Mouse (Mus musculus) spleen, postnatal 4 days (tissue): ENCODE results near the gene Psme4.
A peak's percentile ranks its signal among the peaks of the same experiment; 100 is the strongest.
"Not testable (repeated sequence)": the region's sequence is repeated elsewhere in the genome, so short reads cannot be mapped to it uniquely, and the experiment has no call there.

ENCODE experiments used
- DNase-seq, 2 experiments: peaks; one replicate each; pipeline ENCODE4 v3.0.0; 2022; ENCODE audit warnings: low spot score in 2 of 2

Psme4 gene

DNA sequence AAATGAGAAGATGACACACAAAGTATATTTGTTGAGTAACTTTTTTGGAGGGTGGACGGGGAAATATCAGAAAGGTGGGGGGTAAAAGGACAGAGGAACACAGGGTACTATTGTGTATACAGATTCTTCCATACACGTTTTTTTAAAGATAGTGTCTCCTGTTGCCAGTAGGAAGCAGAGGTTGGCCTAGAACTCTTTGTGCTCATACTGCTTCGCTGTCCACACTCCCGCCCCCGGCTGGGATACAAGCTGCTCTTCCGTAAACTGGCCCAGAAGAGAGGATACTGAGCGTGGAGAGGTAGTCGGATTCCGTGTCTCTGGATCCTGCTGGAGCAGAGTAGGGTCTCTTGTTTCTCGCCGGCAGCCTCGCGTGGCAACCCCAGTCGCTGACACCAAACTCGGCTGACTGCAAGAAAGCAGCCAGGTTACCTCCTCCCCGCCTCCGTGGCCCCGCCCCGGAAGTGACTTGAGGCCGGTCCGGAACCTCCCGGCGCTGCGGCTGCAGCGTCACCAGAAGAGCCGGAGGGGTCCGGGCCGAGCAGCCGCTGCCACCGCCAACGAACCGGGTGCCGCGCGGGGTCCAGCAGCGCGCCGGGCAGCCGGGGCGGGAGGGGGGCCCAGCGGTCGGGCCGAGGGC lies at the start of gene Psme4:
Gene Psme4 (plus strand): TSS at position 460 of the 637 bp plus-strand sequence.
- peak; percentile 95 to 97 for DNase-seq

DNA sequence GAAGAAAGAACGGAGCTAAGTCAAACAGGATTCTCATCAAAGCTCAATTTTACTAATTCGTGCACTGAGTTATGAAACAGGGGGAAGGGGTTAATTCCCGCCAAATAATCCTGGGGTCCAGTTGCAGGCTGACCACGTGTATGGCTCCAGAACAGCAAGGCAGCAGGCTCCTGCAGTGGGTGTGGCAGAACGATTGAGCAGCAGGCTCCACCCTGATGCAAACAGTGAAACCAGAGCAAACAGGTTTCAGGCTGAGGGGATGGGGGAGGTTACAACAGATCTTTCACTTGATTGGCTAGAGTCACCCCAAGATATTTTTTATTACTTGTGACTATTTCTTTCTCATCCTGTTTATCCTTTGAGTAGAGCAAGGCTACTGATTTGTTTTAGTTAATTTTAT lies 48.1 kb upstream of the Psme4 start:
- no peak for DNase-seq

DNA sequence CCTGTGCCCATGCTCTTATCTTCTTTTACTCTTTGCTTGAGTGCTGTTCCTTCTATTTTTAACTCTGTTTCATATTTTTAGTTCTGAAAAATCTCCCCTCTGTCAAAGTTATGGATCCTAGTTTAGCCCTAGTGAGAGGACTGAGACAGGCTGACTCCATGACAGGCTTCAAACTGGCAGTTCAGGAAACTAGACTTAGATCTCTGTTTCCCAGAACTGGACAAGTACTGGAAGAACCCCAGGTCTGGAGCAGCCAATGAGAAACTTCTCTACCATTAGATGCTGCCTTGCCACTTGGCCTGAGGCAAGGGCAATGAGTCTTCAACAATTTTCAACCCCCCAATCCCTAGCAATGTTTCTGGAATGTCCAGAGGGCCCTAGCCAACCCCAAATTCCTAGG lies 40.8 kb upstream of the Psme4 start:
- no peak for DNase-seq

DNA sequence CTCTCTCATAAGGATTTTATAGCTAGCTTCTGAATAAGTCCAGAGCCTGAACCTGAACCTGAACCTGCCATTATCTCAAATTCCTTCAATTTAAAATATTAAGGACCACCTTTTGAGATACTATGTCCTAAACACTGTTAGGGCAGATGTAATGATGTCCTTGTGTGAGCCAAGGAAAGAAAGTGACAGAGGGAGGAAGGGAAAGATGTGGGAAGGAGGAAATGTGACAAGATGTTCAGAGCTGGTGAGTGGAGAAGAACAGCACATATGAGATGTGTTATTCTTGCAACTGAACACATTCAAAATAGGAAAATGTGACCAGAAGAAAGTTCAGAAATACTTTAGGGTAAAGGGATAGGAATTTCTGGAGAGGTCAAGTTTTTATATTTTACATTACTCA lies 38.1 kb upstream of the Psme4 start:
- DNase-seq, result no peak

DNA sequence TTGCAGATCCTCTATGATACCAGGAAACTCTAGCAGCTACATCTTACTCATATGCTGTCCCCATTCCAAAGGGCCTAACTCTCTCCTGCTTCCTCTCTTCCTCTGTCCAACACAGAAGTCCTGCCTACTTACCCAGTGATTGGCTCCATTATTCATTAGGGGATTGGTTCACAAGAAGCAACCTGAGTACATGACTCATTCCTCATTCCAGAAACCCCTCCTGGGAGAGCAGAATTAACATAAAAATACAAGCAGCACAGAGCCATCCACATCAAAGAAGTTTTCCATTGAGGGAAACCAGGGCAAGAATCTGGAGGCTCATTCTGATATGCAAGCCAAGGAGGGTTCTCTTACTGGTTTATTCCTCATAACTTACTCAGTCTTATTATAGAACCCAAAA lies 27.5 kb upstream of the Psme4 start:
- DNase-seq, result no peak

DNA sequence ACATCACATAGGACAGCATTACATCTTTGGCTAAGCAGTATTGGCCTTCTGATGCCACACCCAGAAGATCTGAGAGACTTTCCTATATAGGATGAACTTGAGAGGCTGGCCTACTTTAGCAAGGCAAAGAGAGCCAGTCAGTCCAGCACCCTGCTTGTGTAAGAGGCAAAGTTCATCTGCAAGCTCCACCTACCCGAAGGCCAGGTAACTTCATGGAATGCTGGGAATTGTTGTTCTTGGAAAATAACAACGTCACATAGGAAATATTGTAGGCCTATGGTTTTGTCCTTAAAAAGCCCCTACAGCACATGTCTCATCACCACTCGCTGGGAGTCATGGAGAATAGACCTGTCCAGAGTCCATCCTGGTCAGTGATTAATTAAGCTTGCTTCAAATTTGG lies 22.6 kb upstream of the Psme4 start:
- no peak for DNase-seq

DNA sequence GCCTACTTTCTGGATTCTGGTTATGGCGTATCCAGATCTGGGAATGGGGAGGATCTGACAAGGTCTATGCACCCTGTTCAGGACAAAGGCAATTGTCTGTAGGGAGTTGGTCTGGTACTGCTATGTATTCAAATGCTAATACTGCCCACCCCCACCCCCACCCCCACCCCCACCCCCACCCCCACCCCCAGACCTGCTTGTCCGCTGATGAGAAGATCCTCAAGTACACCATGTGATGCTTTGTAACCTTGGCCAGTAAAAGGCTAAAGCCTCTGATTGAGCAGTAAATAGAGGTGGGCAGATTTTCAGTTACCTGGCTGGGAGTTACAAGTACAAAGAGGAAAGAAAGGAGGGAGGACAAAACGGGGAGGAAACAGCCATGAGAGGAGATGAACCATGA lies 21.9 kb upstream of the Psme4 start:
- DNase-seq, result no peak

DNA sequence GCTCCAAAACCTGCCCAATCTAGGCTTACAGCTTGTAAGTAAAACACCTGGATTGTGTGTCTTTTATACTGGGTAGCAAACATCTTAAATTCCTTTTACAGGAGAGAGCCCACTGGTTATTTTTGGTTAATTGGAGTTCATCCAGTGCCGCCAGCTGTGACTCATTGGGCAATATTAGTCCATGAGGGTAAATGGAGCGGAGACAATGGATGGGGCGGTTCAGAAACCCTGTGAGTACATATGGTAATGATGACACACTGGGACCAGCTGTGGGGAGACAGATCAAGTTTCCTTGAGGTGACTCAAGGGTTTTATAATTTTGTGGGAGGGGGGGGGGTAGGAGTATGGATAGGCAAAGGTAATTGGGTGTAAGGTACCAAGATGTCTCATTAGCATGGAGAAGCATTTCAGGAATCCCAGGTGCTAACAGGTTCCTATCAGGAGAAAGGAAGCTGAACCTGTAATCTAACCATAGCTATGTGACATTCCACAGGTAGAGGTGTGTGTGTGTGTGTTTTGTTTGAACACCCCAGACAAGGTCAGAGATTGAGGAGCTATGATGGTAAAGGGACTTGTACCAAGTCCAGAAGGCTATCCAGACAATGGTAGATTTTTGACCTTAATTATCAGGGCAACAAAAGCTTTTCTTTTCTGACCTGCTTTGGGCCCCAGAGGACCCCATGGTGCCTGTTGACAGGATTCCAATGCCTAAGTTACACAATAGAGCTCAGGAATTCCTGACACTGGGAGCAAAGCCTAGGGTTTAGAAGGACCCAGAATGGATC lies 21.3 kb upstream of the Psme4 start:
- no peak for DNase-seq

DNA sequence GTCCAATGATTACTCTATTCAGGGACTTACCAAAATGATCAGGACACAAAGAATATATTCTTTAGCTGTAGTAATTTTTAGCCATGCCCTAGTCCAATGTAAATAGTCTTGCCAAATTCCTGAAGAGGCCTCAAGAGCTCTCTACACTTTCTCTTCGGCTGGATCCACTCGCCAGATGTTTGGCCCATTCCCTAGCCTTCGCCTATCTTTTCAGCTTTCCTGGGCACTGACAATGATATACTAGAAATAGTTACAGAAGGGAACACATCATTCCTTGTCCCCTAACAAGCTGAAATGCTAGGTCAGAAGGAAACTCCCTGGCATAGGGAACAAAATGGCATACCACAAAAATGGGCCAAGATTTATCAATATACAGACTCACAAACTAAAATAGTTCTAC lies 18.6 kb upstream of the Psme4 start:
- DNase-seq, result no peak

DNA sequence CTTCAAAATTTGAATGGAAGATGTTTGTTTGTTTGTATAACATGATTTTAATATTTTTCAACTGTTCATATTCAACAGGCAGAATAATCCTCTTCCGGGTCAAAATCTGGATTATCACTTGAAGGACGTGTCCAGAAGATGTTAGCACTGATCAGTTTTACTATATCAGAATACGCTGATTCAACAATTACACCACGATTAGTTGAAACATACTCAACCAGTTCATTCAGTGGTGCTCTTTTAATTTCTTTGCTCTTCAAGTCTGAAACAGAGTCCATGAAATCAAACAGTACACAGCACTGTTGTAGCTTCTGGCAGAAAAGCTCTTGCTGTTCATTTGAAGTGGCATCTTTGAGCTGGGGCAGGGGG lies 17.1 kb upstream of the Psme4 start:
- not testable (repeated sequence) for DNase-seq

DNA sequence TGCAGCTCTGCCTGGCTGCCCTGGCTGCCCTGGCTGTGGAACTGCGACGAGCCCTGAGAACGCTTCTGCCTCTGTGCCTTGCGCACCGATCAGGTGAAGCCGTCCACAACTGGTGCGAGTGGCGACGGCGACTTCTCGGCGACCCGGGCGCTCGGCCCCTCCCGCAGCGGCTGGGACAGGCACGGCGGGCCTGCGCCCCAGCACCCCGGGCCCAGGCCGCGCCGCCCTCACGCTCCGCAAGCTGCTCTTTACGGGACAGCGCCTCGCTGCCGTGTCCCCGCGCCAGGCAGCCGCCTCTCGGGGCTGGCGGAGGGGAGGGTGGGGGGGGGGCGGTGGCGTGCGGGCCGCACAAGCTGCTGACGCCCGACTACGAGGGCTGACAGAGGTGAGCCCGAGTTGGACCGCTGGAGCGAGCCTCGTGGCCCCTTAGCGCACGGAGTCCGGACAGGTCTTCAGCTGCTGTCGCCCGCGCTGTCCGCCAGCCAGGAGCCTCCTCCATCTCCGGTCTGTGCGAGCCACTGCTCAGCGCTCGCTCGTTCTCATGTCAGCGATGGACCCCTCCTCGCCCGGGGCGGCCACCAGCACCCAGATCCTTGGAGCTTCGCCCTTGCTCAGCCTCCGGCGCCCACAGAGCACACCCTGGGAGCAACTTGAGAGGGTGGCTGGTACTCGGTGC lies 16.5 kb upstream of the Psme4 start:
- no peak for DNase-seq

DNA sequence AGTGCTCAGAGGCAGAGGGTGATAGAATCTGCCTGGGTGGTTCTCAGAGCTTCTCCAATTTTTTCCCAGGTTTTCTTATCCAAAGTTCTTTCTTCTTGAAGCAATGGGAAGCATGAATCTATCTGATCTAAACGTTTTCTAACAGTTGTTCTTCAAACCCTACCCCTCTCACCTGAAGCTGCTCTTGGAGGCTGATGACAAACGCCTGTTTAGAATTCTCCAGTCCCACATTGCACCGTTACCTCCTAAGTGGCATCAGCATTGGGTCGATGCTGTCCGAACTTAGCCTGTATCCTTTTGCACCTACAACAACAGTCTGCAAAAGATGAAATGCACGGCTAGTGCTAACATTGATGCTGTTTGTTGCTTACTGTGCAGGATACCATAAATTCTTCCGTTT lies 10.1 kb upstream of the Psme4 start:
- no peak for DNase-seq

DNA sequence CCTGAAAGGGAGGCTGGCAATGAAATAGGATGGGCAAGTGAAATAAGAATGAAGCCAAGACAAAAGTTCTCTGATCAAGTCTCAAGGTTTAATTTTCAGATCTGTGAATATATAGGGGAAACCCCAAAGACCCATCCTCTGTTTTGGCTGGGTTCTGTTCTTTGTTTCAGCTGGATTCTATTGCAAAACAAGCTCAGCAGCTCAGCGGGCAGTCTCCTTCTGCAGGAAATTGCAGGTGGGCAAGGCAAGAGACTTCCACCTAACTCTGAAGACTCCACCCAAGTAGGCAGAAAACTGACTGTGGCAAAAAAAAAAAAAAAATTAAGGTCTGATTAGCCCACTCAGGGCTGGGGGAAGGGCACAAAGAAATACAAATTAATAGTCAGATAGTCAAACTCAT lies 9.6 kb upstream of the Psme4 start:
- DNase-seq, result no peak

DNA sequence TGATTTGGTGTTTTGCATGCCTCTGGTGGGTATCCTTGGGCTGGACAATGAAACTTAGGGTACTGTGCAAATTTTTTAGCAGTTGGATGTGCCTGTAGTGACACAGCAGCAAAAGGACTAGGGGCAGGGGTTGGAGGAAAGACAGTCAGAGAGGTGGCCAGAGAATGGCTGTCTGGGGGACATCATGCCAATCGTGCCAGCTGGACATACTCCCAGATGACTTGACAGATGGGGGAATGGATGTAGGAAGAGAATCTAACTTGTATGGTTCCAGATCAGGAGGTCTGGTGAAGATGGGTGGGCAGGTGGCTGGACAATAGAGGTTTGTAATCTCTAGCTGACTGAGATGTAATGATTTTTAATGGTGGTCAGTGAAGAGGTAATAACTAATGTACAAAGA lies 6.5 kb upstream of the Psme4 start:
- no peak for DNase-seq

DNA sequence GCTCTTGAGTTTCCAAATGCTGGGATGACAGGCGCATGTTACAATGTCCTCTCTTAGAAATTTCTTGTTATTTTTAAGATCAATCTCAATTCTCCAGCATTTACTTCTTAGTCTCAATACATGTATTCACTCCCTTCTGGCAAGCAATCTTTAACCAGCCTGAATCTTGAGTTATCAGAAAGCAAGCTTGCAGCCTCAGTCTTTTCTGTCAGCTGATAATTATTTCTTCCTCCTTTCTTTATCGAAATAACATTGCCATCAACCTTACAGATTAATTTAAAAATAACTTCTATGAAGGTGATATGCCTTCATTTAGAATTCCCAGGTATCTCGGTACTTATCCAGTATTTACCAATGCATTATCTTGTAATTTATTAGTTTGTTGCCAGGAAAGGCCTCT lies 709 bp upstream of the Psme4 start:
- DNase-seq, result no peak

DNA sequence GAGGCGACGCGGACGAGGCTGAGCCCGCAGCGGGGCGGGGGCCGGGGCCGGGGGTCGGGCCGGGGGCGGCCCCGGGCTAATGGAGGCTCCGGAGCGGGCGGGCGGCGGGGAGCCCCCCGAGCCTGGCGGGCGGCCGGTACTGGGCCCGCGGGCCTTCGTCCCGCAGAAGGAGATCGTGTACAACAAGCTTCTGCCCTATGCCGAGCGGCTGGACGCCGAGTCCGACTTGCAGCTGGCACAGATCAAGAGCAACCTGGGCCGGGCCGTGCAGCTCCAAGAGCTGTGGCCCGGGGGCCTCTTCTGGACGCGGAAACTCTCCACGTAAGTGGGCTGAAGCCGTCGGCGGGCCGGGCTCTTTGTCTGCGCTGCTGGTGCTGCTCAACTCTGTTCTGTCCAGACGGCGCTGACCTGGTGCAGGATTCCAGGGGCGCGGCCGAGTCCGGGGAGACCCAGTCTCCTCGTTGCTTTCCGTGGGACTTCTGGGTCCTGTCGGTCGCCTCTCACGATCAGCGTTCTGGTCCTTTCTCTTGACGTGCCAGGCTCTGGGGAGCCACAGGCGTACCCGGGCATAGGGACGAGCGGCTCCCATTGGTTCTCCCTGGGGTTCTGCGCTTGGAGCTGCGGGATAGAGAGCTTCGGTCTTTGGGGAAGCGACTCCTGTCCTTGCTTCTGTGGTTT lies 517 bp downstream of the Psme4 start:
- peak; percentile 60 to 83 for DNase-seq

DNA sequence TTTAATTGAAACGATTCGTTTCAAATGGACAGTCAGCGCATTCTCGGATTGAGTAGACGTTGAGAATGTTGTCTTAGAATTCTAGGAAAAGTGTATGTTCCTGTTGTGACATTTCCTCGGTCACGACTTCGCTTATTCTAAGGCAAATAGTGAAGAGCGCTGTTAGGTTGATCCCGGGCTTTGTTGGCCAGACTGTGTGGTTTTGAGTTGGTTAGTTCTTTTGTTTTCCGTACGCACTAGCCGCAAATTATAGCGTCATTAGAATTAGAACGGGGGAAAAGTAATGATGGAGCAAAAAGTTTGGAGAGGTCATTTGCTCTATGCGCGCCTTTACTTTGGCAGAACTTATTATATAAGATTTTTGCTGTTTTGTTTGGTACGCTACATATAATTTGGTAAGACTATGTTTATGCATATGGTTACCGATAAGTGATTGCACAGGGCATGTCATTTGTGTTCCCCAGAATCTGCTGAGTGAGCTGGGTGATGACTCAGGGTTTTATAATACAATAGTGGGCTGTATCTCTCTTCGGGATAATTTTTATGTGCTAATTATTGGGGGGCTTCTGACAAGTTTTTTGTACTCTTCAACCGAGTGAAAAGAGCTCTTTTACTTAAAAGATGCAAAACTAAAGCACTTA lies 1.4 kb downstream of the Psme4 start:
- DNase-seq, result no peak

DNA sequence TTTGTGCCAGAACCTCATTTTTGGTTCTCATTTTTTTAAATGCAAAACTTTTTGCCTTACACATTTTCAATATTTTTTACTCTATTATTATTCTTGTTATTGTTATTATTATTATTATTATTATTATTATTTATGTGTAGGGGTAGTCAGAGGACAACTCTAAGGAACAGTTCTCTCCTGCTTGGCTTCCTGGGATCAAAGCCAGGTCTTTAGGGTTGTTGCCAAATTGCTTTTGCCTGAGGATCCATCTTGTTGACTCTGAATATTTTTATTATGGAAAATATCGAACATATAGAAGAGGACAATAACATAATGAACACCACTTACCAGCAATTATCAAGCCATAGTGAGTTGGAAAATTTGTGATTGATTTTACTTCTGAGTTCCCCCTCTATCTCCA lies 3.1 kb downstream of the Psme4 start:
- no peak for DNase-seq

DNA sequence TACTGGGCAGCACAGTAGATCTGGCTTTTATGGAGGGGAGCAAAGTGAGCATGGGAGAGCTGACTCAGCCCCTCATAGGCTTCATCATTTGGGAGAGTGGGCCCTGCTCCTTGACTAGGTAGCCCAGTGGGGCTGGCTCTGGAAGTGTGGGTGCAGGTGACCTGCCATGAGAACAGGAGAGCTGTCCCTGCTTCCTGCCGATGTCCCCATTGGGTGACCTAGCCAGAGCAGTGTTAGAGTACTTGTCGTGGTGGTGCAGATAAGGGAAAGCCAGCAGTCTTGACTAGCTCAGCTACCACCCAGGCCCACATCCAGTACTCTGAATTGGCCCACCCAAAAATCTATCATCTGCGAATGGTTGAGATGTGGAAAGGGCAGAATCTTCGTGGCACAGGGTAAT lies 6.0 kb downstream of the Psme4 start:
- DNase-seq, result no peak

DNA sequence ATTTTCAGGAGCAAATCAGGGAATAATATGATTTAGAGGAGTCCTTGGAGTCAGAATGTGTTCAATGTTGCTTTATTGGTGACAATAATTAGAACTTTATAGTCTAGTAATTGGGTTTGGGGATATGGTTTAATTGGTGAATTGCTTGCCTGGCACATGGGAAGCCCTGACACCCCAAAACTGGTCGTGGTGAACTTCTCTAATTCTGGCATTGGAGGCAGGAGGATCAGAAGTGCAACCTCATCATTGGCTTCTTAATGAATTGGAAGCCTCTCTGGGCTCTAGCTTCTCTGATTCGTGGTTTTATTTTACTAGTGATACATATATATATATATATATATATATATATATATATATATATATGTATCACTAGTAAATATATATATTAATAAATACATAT lies 9.4 kb downstream of the Psme4 start:
- DNase-seq, result no peak

DNA sequence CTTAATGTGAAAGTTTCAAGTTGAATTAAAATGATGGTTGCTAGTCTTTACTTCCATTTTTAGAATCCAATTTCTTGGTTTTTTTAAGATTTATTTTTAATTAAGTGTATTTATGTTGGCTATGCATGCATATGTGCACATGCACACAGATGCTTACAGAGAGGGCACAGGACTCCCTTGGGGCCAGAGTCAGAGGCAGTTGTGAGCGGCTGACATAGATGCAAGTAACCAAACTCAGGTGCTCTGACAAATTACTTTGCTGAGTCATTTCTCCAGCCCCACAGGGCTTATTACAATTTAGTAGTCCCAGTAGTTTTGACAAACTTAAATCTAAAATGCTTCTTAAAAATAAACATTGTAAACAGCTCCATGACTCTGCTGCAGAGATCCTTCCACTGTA lies 10.1 kb downstream of the Psme4 start:
- no peak for DNase-seq

DNA sequence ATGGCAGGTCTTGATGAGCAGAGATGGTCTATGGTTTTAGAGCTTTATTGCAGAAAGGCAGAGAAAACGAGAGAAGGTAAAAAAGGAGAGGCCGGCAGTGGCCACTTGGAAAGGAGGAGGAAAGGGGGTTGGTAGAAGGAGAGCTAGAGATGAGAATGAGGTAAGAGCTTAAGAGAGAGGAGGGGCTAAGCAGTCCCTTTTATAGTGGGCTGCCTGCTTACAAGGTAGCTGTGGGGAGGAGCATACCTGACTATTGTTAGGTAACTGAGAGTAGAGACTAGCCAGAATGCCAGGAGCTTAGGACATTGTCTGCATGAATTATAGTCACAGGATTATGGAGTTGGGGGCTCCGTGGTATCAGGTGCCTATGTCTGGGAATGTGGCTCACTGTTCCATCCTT lies 14.0 kb downstream of the Psme4 start:
- DNase-seq, result no peak
